Mouse (Mus musculus) cerebellum, postnatal 4 days (tissue): Measurements from ENCODE around the gene Glod4.

ENCODE experiments used
- DNase-seq, 2 experiments: peaks; one replicate each; pipeline ENCODE4 v3.0.0; 2022; ENCODE audit warnings: low spot score in 2 of 2, mixed read lengths in 1 of 2

The Glod4 gene

DNA sequence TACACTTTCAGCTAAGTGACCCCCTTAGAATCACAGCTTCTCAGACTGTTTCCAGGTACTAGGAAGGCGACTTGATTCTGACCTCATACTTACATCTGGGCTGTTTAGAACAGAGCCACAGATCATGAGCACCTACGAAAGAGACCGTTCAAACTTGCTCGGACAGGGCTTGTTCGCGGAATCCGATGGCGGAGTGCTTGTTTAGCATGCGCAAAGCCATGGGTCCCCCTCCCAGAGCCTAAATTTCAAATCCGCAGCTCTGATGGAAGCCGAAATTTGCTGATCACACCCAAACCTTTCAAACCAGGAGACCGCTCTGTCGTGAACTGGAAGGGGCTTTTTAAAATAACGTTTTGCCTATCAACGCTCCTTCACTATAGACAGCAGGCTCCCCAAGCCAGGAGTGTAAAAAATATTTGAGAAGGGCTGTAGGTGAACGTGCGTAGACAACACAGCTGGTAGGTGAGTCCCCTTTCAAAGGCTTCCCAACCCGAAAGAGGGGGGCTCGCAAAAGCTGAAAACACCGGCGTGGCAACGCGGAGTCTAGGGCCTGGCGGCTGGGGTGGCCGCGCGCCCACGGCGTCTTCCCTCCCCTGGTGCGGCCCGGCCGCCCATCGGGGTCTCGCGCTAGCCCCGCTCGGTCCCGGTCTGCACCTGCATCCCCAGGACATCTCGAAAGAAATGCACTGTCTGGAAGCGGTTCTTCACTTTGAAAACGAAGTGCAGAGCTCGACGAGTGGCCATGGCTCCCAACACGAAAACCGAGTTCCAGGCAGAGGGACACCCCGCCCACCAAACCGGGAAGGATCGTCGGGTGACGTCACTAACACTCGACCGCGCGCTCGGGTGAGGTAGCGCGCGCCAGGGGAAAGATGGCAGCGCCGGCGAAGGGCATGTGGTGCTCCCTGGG, at the start of gene Glod4, which contains the start of gene Mrm3:
Glod4 (minus strand) TSS at position 825 of the 910 bp plus-strand sequence.
Mrm3 (plus strand) TSS at position 815 of the 910 bp plus-strand sequence.
- peak; percentile 88 to 93 for DNase-seq

DNA sequence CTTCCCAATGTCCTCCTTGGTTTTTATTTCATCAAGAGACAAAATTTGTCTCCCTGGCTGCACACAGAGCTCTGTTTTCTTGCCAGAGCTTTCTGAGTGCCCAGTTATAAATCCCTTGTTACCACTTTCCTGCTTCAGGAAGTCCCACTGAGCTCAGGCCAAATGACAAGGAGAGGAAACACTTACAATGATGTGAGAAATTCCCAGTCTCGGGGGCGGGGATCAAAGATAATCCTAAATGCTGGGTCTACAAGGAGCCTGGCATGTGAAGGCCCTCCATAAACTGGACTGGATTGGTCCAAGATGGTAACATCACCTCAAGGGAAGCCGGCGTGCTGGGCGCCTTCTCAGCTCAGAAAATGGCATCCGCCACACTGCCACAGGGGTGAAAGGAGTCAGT, 49.3 kb upstream of the Glod4 start:
- DNase-seq: no peak

DNA sequence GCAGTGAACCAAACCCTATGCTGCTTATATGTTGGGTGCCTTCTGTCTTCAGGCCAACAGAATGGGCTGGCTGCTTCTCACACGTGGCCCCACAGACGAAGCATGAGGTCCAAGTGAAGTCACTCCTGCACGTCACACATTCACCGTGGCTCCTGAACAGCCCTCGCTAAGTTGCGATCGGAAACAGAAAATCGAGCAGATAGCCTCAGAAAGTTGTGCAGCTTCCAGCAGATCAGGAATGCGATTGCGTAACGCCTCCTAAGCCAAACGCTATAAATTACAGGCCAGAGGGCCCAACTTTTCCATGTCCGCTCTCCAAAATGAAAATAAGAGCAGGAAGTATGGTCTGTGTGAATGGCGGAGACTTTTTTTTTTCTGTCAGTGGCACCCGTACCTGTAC, 48.9 kb upstream of the Glod4 start:
- DNase-seq: no peak

DNA sequence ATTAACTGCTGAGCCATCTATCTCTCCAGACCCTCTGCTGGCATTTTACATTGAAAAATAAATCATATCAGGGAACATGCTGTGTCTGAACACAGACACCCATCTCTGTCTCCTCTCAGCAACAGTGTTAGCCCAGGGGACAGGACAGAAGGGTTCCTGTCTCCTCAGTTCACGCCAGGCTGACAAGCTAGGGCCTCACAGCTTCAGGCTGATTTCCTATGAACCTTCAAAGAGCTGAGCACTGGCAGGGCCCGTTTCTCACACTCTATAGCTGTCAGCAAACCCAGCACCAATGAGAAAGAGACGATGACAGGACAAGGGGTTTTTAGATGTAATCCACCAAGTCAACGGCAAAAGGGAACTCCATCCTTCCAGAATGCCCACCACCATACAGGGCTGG, 48.4 kb upstream of the Glod4 start:
- no peak for DNase-seq

DNA sequence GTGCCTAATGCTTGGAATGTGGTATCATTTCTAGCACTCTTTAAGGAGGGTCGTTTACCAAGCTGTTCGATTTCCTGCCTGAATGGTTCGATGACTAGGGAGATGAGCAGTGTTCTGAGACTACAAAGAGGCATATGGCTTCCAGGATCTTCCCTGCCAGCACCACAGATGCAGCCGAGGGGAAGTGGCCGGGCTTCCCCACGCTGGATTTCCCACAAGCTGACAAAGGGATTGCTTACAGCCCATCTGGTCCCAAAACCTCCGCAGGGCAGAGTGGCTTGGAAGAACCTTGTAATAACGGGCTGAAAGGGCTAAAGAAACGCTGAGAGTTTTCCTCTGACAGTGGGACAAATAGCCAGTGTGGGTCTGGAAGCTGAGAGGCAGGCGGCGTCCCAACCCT, 46.8 kb upstream of the Glod4 start:
- DNase-seq: peak in 1 of 2 experiments; percentile 78

DNA sequence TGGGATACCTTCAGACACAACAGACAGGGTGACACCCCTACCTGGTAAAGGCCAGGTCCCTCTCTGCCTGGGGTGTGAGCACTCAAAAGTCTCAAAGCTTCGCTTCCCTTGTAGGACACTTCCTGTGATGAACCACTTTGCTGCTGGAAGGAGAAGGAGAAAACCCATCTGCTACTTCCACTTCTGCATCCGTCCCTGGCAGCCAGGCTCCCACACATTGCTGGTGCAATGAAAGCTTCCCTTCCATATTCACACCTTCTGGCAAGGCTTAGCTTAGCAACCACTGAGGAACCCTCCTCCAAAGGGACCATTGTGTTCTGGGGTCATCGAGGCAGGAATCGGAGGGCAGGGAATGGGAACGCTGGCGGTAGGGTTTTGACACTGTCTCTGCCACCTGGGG, 45.1 kb upstream of the Glod4 start:
- DNase-seq: no peak

DNA sequence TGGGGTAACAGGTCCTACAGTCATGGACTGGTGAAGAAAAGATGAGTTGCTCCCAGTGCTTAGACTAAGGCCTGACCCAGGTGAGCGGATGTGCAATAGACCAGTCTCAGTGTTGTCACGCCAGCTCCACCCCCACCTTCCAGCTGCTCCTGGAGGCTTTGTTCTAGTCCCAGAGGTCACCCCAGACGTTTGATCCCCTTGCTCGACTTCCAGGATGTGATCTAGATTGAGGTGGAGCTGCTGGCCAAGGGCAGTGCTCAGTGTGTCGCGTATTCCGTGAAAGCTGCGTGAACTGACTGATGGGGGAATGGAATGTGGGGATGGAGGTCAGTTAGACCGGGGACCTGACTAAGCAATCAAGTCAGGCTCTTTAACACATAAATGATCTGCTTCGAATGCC, 43.8 kb upstream of the Glod4 start:
- DNase-seq: no peak

DNA sequence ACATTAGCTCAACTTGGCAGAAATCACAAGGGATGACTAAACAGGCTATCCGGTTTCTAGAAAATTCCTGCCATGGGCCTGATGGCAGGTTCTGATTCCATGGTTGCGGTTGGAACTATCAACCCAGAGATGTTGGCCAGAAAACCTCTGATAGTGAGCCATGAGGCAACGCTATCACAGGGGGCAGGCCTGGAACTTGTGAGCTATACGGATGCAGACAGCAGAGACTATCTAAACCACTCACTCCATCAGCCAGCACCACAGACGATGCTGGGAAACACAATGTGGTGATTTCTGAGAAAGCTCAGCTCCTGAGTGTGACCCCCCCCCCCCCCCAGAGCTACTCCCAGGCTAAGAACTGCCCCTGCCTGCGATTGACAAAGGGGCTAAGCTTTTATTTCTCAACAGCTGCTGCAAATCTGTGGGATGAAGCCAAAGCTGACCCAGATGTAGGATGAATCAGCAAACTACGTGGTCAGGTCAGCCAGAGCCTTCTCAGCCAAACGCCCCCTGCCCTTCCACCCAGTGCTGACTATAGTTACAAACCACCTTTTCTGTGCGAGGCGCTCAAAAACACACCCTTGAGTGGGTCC, 43.1 kb upstream of the Glod4 start:
- DNase-seq: no peak

DNA sequence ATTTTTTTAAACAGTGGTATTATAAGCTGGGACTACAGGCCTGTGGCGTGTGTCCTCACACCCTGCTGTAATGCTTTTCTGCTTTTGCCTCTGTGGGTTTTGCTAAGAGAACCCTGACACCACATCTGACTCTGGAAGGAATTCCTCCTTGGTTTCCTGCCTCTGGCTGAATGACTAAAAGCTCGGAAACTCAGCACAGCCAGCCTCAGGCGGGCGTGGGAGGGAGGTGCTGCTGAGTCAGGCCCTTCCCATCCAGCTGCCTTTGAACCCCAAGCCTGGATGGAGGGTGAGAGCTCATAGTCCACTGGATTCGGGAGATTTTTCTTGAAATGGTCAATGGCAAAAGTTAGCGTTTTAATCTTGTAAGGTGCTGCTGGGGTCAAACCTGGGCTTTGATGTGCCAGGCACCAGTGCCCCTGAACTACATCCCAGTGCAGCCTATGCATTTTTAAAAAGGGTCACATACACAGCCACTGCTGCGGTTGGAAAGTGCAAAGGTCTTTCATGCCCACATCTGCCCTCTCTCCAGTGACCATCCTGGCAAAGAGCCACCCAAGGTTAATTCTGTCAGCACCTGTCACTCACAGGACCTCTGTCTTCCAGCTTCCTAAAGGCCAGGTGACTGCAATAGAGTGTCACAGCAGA, 42.0 kb upstream of the Glod4 start:
- DNase-seq: no peak

DNA sequence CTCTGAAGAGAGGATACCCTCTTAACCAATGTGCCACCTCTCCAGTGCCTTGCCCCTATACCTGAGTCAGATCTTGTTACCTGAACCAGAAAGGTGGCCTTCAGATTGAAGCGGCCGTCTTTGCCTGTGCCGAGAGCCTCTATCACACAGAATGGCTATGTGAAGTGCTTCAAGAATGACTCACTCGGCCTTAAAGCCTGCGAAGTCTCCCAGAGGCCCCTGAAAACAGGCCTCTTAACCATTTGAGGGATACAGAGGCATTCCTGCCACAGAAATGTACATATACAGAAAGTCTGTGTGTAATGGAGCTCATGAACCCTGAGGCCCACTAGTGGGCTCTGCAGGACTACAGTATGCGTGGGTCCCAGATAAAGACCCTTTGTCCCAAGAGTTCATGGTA, 40.3 kb upstream of the Glod4 start:
- DNase-seq: no peak

DNA sequence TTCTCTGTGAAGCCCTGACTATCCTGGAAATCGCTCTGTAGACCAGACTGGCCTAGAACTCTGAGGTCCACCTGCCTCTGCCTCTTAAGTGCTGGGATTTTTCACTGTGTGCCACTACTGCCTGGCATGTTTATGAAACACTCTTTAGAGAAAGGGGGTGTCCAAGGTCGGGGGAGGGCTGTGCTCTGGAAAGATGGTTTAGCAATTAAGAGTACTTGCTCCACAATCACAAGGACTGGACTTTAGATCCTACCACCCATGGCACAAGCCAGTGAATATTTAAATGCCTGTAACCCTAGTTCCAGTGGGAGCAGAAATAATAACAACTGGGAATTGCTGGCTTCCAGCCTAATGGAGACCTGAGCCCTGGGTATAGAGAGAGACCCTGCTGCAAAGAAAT, 36.4 kb upstream of the Glod4 start:
- DNase-seq: no peak

DNA sequence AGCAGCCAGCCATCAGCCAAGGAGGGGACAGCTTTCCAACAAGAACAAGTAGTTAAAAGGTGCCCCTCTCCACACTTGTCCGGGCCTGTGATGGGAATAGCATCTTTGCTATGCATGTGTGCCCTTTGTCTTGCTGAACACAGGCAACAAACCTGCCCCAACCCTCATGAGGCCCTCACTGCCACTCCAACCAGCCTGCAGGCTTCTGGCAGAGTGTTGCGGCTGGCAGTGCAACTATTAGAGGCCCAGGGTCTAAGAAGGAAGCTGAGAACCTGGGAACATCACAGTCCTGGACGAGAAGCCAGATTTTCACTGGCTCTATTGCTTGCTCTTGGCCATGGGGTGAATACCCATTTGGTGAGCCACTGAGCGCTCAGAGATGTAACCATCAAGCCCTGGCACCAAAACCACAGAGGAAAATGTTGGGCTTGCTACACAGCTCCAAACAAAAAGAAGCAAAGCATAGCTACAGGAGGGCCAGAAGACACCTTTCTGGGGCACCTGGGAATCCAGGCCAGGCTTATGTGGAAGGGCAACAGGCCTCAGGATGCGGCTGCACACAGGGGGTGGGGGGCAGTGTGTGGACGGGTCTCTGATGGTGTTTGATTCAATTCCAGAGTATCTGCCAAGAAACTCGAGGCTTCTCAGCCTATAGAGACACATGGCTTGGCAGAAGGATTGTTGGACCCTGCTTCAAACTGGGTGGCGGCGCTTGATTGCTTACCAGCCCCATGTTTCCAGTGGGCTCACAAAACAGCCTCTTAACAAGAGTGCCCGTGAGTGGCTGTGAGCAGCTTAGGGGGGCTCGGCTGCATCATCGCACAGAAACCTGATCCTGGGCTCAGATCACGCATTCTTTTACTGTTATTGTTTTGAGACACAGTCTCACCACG, 35.7 kb upstream of the Glod4 start:
- no peak for DNase-seq

DNA sequence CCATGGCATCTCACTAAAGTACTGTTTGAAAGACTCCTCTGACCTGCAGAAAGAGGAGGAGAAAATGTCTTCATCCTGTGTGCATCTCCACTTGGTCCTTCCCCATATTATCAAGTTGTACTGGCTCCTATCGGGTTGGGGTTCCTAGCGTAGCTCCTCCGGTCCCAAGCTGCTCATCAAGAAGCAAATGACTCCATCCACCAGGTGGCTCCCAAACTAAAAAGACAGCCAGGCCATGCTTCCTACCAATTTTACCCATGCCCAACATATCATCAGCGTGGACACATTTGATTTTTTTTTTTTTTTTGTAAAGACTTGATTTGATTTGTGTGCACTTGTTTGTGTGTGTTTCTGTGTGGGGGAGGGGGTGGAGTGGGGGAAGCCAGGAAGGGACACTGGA, 28.9 kb upstream of the Glod4 start:
- DNase-seq: no peak

DNA sequence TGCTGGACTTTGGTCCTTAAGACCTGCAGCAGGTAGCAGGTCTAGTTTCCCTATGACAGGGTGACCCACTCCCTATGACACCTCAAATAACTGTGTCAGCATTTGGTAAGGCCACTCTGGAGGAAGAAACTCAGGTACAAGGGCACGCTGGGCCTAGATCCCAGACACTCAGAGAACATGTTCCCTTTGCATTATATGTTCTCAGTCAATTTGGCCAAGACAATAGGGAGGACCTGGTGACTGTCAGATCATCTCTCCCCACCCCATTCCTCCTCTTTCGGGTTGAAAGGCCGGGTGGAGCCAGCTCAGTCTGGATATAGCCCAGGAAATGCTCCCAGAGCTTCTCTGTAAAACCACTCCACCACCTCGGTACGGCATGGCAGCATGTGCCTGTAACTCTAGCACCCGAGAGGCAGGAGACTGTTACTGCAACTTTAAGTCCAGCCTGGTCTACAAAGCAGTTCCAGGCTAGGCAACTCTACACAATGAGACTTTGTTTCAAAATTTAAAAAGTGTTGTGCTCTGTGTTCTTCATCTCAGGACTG, 25.1 kb upstream of the Glod4 start:
- DNase-seq: no peak

DNA sequence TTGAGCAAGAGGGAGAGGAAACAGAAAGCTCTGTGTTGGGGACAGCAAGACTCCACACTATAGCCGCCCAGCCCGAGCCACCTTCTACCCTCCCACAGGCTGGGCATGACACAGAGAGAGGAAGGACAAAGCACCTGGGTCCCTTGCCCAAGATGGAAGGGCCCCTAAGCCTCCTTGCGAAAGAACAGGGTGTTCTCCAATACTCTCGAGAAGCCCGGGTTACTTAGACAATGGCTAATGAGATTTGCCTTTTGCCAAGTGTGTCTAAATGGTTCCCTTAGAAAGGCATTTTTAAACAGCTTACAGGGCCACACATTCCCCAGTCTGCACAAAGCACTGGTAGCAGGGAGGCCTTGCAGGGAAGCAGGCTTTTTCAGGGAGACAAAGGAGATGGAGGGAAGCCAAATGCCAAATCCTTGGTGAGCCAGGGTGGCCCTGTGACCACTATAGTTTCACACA, 24.5 kb upstream of the Glod4 start:
- DNase-seq: no peak

DNA sequence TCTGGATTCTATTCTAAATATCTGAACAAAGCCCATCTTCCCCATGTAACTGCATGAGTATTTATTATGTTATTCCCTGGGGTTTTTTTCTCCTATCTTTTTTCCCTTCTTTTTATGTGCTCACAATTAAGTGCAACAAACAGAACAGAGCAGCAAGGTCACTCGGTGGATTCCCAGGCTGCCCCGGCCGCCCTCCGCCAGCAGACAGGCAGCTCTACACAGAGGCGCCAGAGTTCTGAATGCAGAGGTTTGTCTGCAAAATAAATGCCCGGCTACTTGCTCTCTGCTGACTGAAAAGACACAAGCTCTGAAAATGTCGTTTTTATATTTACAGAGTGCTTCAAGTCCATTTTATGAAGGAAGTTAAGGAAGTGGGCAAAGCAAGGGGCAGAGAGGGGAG, 24.0 kb upstream of the Glod4 start:
- no peak for DNase-seq

DNA sequence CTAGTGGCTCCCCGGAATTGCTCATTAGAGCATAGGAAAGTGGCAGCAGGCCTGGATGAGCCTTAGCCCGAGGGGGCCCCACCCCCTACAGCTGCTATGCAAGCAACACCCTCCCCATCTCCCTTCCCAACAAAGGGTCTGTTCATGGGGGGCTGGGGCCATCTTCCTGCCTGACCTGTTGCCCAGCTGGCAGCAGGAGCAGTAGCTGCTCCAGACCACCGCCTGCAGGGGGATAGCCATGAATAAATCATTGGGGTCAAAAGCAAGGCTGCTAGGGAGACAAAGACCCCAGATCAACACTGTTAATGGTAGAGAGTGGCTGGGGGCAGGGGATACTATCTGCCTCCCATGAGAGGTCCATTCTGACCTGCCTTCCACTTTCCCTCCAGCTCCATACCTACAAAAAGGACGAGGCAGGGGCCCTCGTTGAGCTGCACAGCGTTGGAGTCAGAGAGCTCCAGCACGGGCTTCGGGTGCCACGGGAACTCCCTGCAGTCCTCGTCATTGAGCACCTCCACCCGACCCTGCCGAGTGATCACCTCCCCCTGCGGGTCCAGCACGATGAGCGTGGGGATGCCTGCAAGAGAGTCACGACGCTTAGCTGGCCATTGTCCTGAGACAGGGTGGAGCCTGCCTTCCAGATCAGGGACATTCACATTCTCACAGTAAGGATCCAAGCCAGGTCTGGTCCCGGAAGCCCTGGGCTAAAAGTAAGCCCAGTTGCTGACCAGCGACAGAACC, 19.3 kb upstream of the Glod4 start:
- no peak for DNase-seq

DNA sequence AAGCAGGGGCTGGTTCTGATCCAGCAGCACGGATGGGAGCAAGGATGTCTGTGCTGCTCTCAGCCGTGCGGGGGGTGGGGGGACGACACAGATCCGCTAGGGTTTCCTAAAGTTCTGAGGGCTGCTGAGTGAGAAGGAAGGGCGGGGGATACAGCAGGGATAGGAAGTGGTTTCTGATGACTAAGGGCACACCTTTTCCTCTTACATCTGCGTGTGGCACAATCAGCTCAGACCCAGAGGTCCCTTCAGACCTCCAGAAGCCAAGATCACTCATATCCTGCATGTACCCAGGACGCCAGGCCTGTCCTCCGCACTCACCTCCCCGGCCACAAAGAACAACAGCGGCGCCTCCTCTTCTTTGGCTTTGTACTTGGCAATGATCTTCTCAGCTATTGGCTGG, 17.7 kb upstream of the Glod4 start:
- no peak for DNase-seq

DNA sequence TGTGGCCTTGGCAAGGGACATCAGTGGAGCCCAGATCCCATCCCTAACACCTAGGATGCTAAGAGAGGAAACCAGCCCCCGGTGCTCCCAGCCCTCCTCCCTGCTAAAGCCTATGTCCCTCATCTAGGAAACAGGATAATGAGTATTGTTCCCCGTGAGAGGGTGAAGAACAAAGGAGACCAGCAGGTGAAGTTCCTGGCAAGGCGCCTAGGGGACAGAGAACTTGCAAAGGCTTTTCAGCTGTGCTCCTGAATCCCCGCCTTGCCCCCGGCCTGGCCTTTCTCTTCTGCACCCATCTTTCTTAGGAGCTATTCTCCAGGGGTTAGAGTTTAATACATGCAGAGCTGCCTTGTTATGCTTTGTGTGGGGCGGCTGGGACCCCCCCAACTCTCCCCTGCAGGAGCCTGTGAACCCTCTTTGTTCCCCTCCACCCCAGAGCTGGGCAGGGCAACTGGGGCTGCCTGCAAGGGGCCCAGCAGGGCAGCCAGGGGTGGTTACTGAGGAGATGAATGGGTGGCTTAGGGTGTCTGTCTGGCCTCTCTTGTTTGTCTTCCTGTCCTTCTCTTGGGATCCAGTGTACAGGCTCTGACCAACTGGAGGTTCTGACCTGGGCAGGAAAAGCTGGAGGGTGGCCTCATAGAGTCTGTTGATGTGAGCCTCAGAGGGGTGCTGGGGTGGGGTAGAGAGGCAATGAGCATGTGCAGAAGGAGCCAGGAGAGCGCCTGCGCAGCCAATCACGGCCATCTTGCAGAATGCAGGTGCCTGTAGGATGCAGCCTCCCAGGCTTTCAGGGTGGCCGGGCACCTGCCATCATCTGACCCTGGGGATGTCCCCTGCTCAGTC, 16.9 kb upstream of the Glod4 start:
- DNase-seq: no peak

DNA sequence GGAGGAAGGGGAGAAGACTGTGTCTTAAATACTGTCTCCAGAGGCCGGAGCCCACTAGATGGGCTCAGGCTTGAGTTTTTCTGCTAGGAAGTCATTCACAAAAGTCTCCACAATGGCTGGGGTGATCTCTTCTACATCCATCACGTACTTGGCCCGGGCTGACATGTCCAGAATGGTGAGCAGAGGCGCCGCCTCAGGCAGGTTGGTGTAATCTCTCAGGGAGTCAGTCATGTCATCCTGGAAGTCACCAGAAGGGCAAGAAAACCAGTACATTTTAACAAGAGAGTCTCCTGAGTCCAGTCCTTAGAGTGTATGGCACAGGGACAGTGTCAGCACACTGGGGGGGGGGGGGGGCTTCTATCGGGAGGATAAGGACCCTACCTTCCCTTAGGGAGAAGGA, 15.0 kb upstream of the Glod4 start:
- DNase-seq: no peak
